Mouse (Mus musculus): Measurements from ENCODE around the gene Rras2. TPM values are rescaled to one million over a fixed set of nuclear protein-coding genes. Genes with fewer than 3 reads are reported as not detected.

Rras2 gene
- total and polyA plus RNA-seq, 2 experiments from 2014 or later: 16.0 to 27.9 TPM

GRCm38 (mm10) chr7:114138261-114138660, 20.7 kb upstream of the Rras2 start:
- no peak for ATAC-seq
- 0 out of 2 replicates have a peak, but pooled peaks cover 3% of the 10 kb centered on the region for H3K4me1 ChIP-seq (ENCODE audit: insufficient read depth, low read length)
- H3K4me3 ChIP-seq (ENCODE audit: low read length): no peak overlapping the region
- H3K27ac ChIP-seq: no peak overlapping the region
- TF ChIP-seq CTCF (IDR thresholded peaks at IDR 0.05; ENCODE audit: low read depth): no peak
- no peaks in the 10 kb centered on the region for H3K9me3 ChIP-seq (ENCODE audit: low read length)
- H3K36me3 ChIP-seq (ENCODE audit: insufficient read depth, low read length): no peaks in the 10 kb centered on the region
- no peak for DNase-seq (ENCODE audit: low spot score)
- H3K4me2 ChIP-seq (ENCODE audit: low read depth, low read length): no peak overlapping the region
- no peak overlapping the region for H3K9ac ChIP-seq (replicated peaks; ENCODE audit: low read length)
- 79% methylated on average over 2 of the region's 2 CpGs for WGBS
- H3K27me3 ChIP-seq (ENCODE audit: insufficient read depth, low read length): no peaks in the 10 kb centered on the region

GRCm38 (mm10) chr7:114135166-114135565, 17.6 kb upstream of the Rras2 start:
- no peak overlapping the region for H3K9ac ChIP-seq (replicated peaks; ENCODE audit: low read length)
- no peak overlapping the region for H3K27ac ChIP-seq
- H3K4me1 ChIP-seq (ENCODE audit: insufficient read depth, low read length): 0 out of 2 replicates have a peak, but pooled peaks cover 3% of the 10 kb centered on the region
- ATAC-seq (no peak), DNase-seq (ENCODE audit: low spot score) (no peak)
- no peaks in the 10 kb centered on the region for H3K36me3 ChIP-seq (ENCODE audit: insufficient read depth, low read length)
- TF ChIP-seq CTCF (IDR thresholded peaks at IDR 0.05; ENCODE audit: low read depth): no peak
- no peak overlapping the region for H3K4me3 ChIP-seq (ENCODE audit: low read length)
- WGBS: 29% methylated on average over 6 of the region's 6 CpGs
- H3K4me2 ChIP-seq (ENCODE audit: low read depth, low read length): no peak overlapping the region
- no peaks in the 10 kb centered on the region for H3K27me3 ChIP-seq (ENCODE audit: insufficient read depth, low read length)
- H3K9me3 ChIP-seq (ENCODE audit: low read length): no peaks in the 10 kb centered on the region

- Histone ChIP-seq H3K4me1 (ENCODE audit: insufficient read depth, low read length) (0 out of 2 replicates have a peak, but pooled peaks cover 3% of the 10 kb centered on the region), H3K27ac (no peak overlapping the region), H3K9me3 (ENCODE audit: low read length) (no peaks in the 10 kb centered on the region), H3K4me2 (ENCODE audit: low read depth, low read length) (no peak overlapping the region), H3K4me3 (ENCODE audit: low read length) (no peak overlapping the region), H3K9ac (replicated peaks; ENCODE audit: low read length) (no peak overlapping the region), H3K36me3 (ENCODE audit: insufficient read depth, low read length) (no peaks in the 10 kb centered on the region), H3K27me3 (ENCODE audit: insufficient read depth, low read length) (no peaks in the 10 kb centered on the region)
- TF ChIP-seq CTCF (IDR thresholded peaks at IDR 0.05; ENCODE audit: low read depth): no peak
- WGBS: 32% methylated on average over 5 of the region's 5 CpGs
- DNase-seq (ENCODE audit: low spot score) (no peak), ATAC-seq (no peak)
These were observed 16.4 kb upstream of the Rras2 start for GRCm38 (mm10) chr7:114133957-114134356.

- ATAC-seq (no peak), DNase-seq (ENCODE audit: low spot score) (peak; percentile 16)
- Histone ChIP-seq H3K9me3 (ENCODE audit: low read length) (no peaks in the 10 kb centered on the region), H3K4me3 (ENCODE audit: low read length) (no peak overlapping the region), H3K4me2 (ENCODE audit: low read depth, low read length) (no peak overlapping the region), H3K27ac (no peak overlapping the region), H3K4me1 (ENCODE audit: insufficient read depth, low read length) (0 out of 2 replicates have a peak, but pooled peaks cover 3% of the 10 kb centered on the region), H3K9ac (replicated peaks; ENCODE audit: low read length) (no peak overlapping the region), H3K27me3 (ENCODE audit: insufficient read depth, low read length) (no peaks in the 10 kb centered on the region), H3K36me3 (ENCODE audit: insufficient read depth, low read length) (no peaks in the 10 kb centered on the region)
- WGBS: 20% methylated on average over 8 of the region's 8 CpGs
- TF ChIP-seq CTCF (IDR thresholded peaks at IDR 0.05; ENCODE audit: low read depth): no peak
These were observed 14.7 kb upstream of the Rras2 start for GRCm38 (mm10) chr7:114132316-114132715.

- WGBS: 46% methylated on average over 2 of the region's 2 CpGs
These were observed 11.7 kb upstream of the Rras2 start for GRCm38 (mm10) chr7:114129281-114129680.

GRCm38 (mm10) chr7:114118180-114118579, 599 bp upstream of the Rras2 start:
- 0 out of 2 replicates have a peak overlapping the region, but pooled peaks have one; percentile 81 for H3K27ac ChIP-seq

More at GRCm38 (mm10) chr7:114129281-114129680, 11.7 kb upstream of the Rras2 start:
- no peak overlapping the region for H3K27ac ChIP-seq
- H3K36me3 ChIP-seq (ENCODE audit: insufficient read depth, low read length): no peaks in the 10 kb centered on the region
- H3K9me3 ChIP-seq (ENCODE audit: low read length): no peaks in the 10 kb centered on the region
- ATAC-seq (no peak), DNase-seq (ENCODE audit: low spot score) (no peak)
- no peak overlapping the region for H3K4me3 ChIP-seq (ENCODE audit: low read length)
- no peak overlapping the region for H3K9ac ChIP-seq (replicated peaks; ENCODE audit: low read length)
- no peaks in the 10 kb centered on the region for H3K4me1 ChIP-seq (ENCODE audit: insufficient read depth, low read length)
- TF ChIP-seq CTCF (IDR thresholded peaks at IDR 0.05; ENCODE audit: low read depth): no peak
- no peaks in the 10 kb centered on the region for H3K27me3 ChIP-seq (ENCODE audit: insufficient read depth, low read length)
- no peak overlapping the region for H3K4me2 ChIP-seq (ENCODE audit: low read depth, low read length)

GRCm38 (mm10) chr7:114116711-114117351, 750 bp downstream of the Rras2 start:
- under 1% methylated on average over 49 of the region's 74 CpGs for WGBS

More at GRCm38 (mm10) chr7:114118180-114118579, 599 bp upstream of the Rras2 start:
- Histone ChIP-seq H3K4me2 (ENCODE audit: low read depth, low read length) (peak overlapping the region; percentile 90), H3K36me3 (ENCODE audit: insufficient read depth, low read length) (no peaks in the 10 kb centered on the region), H3K4me3 (ENCODE audit: low read length) (peak overlapping the region; percentile 60), H3K4me1 (ENCODE audit: insufficient read depth, low read length) (no peaks in the 10 kb centered on the region), H3K9ac (replicated peaks; ENCODE audit: low read length) (peak overlapping the region; percentile 67; the same call in 1 of the 2 replicates), H3K9me3 (ENCODE audit: low read length) (no peaks in the 10 kb centered on the region), H3K27me3 (ENCODE audit: insufficient read depth, low read length) (no peaks in the 10 kb centered on the region)
- 39% methylated on average over 7 of the region's 7 CpGs for WGBS
- DNase-seq (ENCODE audit: low spot score) (no peak), ATAC-seq (no peak)
- TF ChIP-seq CTCF (IDR thresholded peaks at IDR 0.05; ENCODE audit: low read depth): no peak

More at GRCm38 (mm10) chr7:114116711-114117351, 750 bp downstream of the Rras2 start:
- Histone ChIP-seq H3K9ac (replicated peaks; ENCODE audit: low read length) (peak overlapping the region; percentile 67), H3K27me3 (ENCODE audit: insufficient read depth, low read length) (no peaks in the 10 kb centered on the region), H3K4me3 (ENCODE audit: low read length) (peak overlapping the region; percentile 60), H3K27ac (peak overlapping the region; percentile 81), H3K4me1 (ENCODE audit: insufficient read depth, low read length) (no peaks in the 10 kb centered on the region), H3K36me3 (ENCODE audit: insufficient read depth, low read length) (no peaks in the 10 kb centered on the region), H3K9me3 (ENCODE audit: low read length) (no peaks in the 10 kb centered on the region), H3K4me2 (ENCODE audit: low read depth, low read length) (peak overlapping the region; percentile 90)
- ATAC-seq (peak; percentile 75), DNase-seq (ENCODE audit: low spot score) (peak; percentile 51)
- 0 out of 2 replicates have a peak, but pooled peaks have one; percentile 10 for TF ChIP-seq CTCF (IDR thresholded peaks at IDR 0.05; ENCODE audit: low read depth)
